Mouse (Mus musculus) heart, postnatal 0 days (tissue): ENCODE measurements around the gene Zfp422. TPM values are rescaled to one million over a fixed set of nuclear protein-coding genes. Genes with fewer than 3 reads are reported as not detected.

ENCODE experiments used
- ATAC-seq: fragments of 200-750 bp; cut with Nextera tagmentation; 2 replicates; pipeline ENCODE4 v1.8.0; 2017; ENCODE audit warnings: low read depth, moderate number of reproducible peaks, moderate library complexity; ENCODE audit not compliant: insufficient read depth
- DNase-seq: peaks from one replicate; pipeline ENCODE4 v3.0.0-alpha.2; 2016; ENCODE audit warnings: low spot score
- H3K27ac ChIP-seq: fragments of 300-500 bp; sonication (generic); 2 replicates; pipeline ENCODE4 v1.5.1; 2014; ENCODE audit warnings: low read depth, mild to moderate bottlenecking
- H3K27me3 ChIP-seq: fragments of 300-500 bp; sonication (generic); 2 replicates; pipeline ENCODE4 v1.6.1; 2014; ENCODE audit warnings: low read length, mixed read lengths; ENCODE audit not compliant: control insufficient read depth, insufficient read depth
- H3K36me3 ChIP-seq: fragments of 300-500 bp; sonication (generic); replicated peaks from 2 replicates; pipeline ENCODE4 v1.6.1; 2014; ENCODE audit warnings: low read length, mixed read lengths; ENCODE audit not compliant: control insufficient read depth, insufficient read depth
- H3K4me1 ChIP-seq: fragments of 300-500 bp; sonication (generic); 2 replicates; pipeline ENCODE4 v1.6.1; 2014; ENCODE audit warnings: antibody characterized with exemption; ENCODE audit not compliant: control insufficient read depth, insufficient read depth
- H3K4me2 ChIP-seq: fragments of 300-500 bp; sonication (generic); 2 replicates; pipeline ENCODE4 v1.6.1; 2014; ENCODE audit warnings: low read depth, mild to moderate bottlenecking, low read length, moderate library complexity
- H3K4me3 ChIP-seq: fragments of 300-500 bp; sonication (generic); 2 replicates; pipeline ENCODE4 v1.5.1; 2014; ENCODE audit warnings: low read depth, low read length
- H3K9ac ChIP-seq: fragments of 300-500 bp; sonication (generic); replicated peaks from 2 replicates; pipeline ENCODE4 v1.6.1; 2014; ENCODE audit warnings: low read depth, low read length, mixed read lengths
- H3K9me3 ChIP-seq: fragments of 300-500 bp; sonication (generic); replicated peaks from 2 replicates; pipeline ENCODE4 v1.6.1; 2016; ENCODE audit warnings: low read length; ENCODE audit not compliant: control insufficient read depth
- CTCF ChIP-seq: IDR thresholded peaks from 2 replicates; pipeline ENCODE4 v1.5.1; 2016; ENCODE audit warnings: antibody characterized with exemption, control low read depth, low read depth
- EP300 ChIP-seq: IDR thresholded peaks from 2 replicates; pipeline ENCODE4 v1.6.1; 2016; ENCODE audit warnings: antibody characterized with exemption, low read depth
- WGBS: fragments of 180-500 bp; shearing (Covaris S2); extraction: QIAGEN DNeasy Blood & Tissue Kit; methylation state at CpG from one replicate; pipeline ENCODE4 v1.1.7; 2014; 5-methylcytosine and 5-hydroxymethylcytosine counted together
- polyA plus RNA-seq: library from polyadenylated mRNA; unstranded; fragments of >200 nt; fragmentation: Nextera tagmentation; extraction: Ambion mirVana; gene quantifications from 2 replicates; pipeline ENCODE4 v1.2.1, GENCODE M21; 2015
- total RNA-seq: library from RNA; depleted of rRNA; stranded (reverse); fragments of >200 nt; gene quantifications from 2 replicates; pipeline ENCODE4 v1.2.3, GENCODE M21; 2014; ENCODE audit warnings: low replicate concordance

Gene Zfp422
- total and polyA plus RNA-seq, 2 experiments from 2014 or later: 29.1 to 50.7 TPM

GRCm38 (mm10) chr6:116637496-116637895 lies 8.7 kb upstream of the Zfp422 start:
- no peaks in the 10 kb centered on the region for H3K9me3 ChIP-seq
- no peaks in the 10 kb centered on the region for H3K27me3 ChIP-seq
- no peak overlapping the region for H3K9ac ChIP-seq
- ATAC-seq (no peak), DNase-seq (no peak)
- TF ChIP-seq EP300: no peak
- no peak for TF ChIP-seq CTCF
- no peak overlapping the region for H3K4me2 ChIP-seq
- peak overlapping the region; percentile 96 for H3K27ac ChIP-seq
- no peaks in the 10 kb centered on the region for H3K36me3 ChIP-seq
- no peak overlapping the region for H3K4me3 ChIP-seq
- H3K4me1 ChIP-seq: peaks cover 65% of the 10 kb centered on the region
- 40% methylated on average over 5 of the region's 5 CpGs for WGBS

- Histone ChIP-seq H3K9me3 (no peaks in the 10 kb centered on the region), H3K27ac (peak overlapping the region; percentile 96), H3K4me3 (no peak overlapping the region), H3K36me3 (no peaks in the 10 kb centered on the region), H3K27me3 (no peaks in the 10 kb centered on the region), H3K9ac (no peak overlapping the region), H3K4me2 (no peak overlapping the region), H3K4me1 (peaks cover 62% of the 10 kb centered on the region)
- 61% methylated on average over 9 of the region's 9 CpGs for WGBS
- no peak for ATAC-seq
- TF ChIP-seq CTCF: no peak
- DNase-seq: no peak
These were observed 7.9 kb upstream of the Zfp422 start for GRCm38 (mm10) chr6:116636581-116637235.

GRCm38 (mm10) chr6:116635251-116636180 lies 6.7 kb upstream of the Zfp422 start:
- H3K27me3 ChIP-seq: no peaks in the 10 kb centered on the region
- H3K9me3 ChIP-seq: no peaks in the 10 kb centered on the region
- peaks cover 62% of the 10 kb centered on the region for H3K4me1 ChIP-seq
- 8% methylated on average over 10 of the region's 10 CpGs for WGBS
- TF ChIP-seq CTCF (no peak), EP300 (peak; percentile 99)
- no peaks in the 10 kb centered on the region for H3K36me3 ChIP-seq
- H3K4me2 ChIP-seq: no peak overlapping the region
- no peak overlapping the region for H3K4me3 ChIP-seq
- no peak overlapping the region for H3K9ac ChIP-seq
- ATAC-seq (peak; percentile 97), DNase-seq (peak; percentile 97)
- peak overlapping the region; percentile 96 for H3K27ac ChIP-seq

GRCm38 (mm10) chr6:116633741-116634695 lies 5.2 kb upstream of the Zfp422 start:
- Histone ChIP-seq H3K27me3 (no peaks in the 10 kb centered on the region), H3K36me3 (no peaks in the 10 kb centered on the region), H3K27ac (peak overlapping the region; percentile 96), H3K4me2 (no peak overlapping the region), H3K9ac (0 out of 2 replicates have a peak overlapping the region, but pooled peaks have one; percentile 40), H3K9me3 (no peaks in the 10 kb centered on the region), H3K4me3 (no peak overlapping the region), H3K4me1 (peaks cover 49% of the 10 kb centered on the region)
- DNase-seq (no peak), ATAC-seq (no peak)
- 91% methylated on average over 17 of the region's 17 CpGs for WGBS
- TF ChIP-seq EP300 (no peak), CTCF (no peak)

- no peak overlapping the region for H3K27ac ChIP-seq
- H3K4me1 ChIP-seq: peaks cover 34% of the 10 kb centered on the region
- no peak overlapping the region for H3K4me2 ChIP-seq
- WGBS: 30% methylated on average over 1 of the region's 1 CpGs
- no peaks in the 10 kb centered on the region for H3K27me3 ChIP-seq
- TF ChIP-seq EP300: no peak
- TF ChIP-seq CTCF: peak; percentile 93
- no peaks in the 10 kb centered on the region for H3K9me3 ChIP-seq
- peak; percentile 71 for DNase-seq
- ATAC-seq: no peak
- no peak overlapping the region for H3K9ac ChIP-seq
- no peaks in the 10 kb centered on the region for H3K36me3 ChIP-seq
- no peak overlapping the region for H3K4me3 ChIP-seq
These were observed 3.3 kb upstream of the Zfp422 start for GRCm38 (mm10) chr6:116632129-116632528.
